Mouse (Mus musculus) neural tube, embryonic 14.5 days (tissue): ENCODE results near the gene Ipo8. TPM values are rescaled to one million over a fixed set of nuclear protein-coding genes. Genes with fewer than 3 reads are reported as not detected.

Experiments
- ATAC-seq: fragments of 200-750 bp; cut with Nextera tagmentation; 2 replicates; pipeline ENCODE4 v1.8.0; 2017; ENCODE audit warnings: low read depth, mild to moderate bottlenecking, moderate TSS enrichment, moderate library complexity
- H3K27ac ChIP-seq: fragments of 300-500 bp; sonication (generic); 2 replicates; pipeline ENCODE4 v1.5.1; 2014; ENCODE audit warnings: low read depth, mild to moderate bottlenecking, control low read depth, low read length, moderate library complexity, mixed read lengths
- H3K27me3 ChIP-seq: fragments of 300-500 bp; sonication (generic); 2 replicates; pipeline ENCODE4 v1.6.1; 2014; ENCODE audit warnings: low read length; ENCODE audit not compliant: control insufficient read depth, insufficient read depth
- H3K36me3 ChIP-seq: fragments of 300-500 bp; sonication (generic); 2 replicates; pipeline ENCODE4 v1.6.1; 2014; ENCODE audit warnings: low read length, mixed read lengths; ENCODE audit not compliant: control insufficient read depth, insufficient read depth
- H3K4me1 ChIP-seq: fragments of 300-500 bp; sonication (generic); 2 replicates; pipeline ENCODE4 v1.6.1; 2014; ENCODE audit warnings: low read length; ENCODE audit not compliant: control insufficient read depth, insufficient read depth
- H3K4me2 ChIP-seq: fragments of 300-500 bp; sonication (generic); 2 replicates; pipeline ENCODE4 v1.6.1; 2014; ENCODE audit warnings: mild to moderate bottlenecking, low read depth, low read length, control low read depth
- H3K4me3 ChIP-seq: fragments of 300-500 bp; sonication (generic); 2 replicates; pipeline ENCODE4 v1.5.1; 2014; ENCODE audit warnings: low read depth, low read length, control low read depth, mixed read lengths
- H3K9ac ChIP-seq: fragments of 300-500 bp; sonication (generic); replicated peaks from 2 replicates; pipeline ENCODE4 v1.6.1; 2014; ENCODE audit warnings: low read depth, mild to moderate bottlenecking, control low read depth, low read length, mixed read lengths
- H3K9me3 ChIP-seq: fragments of 300-500 bp; sonication (generic); 2 replicates; pipeline ENCODE4 v1.6.1; 2016; ENCODE audit warnings: low read length; ENCODE audit not compliant: control insufficient read depth
- WGBS: fragments of 180-500 bp; shearing (Covaris S2); extraction: QIAGEN DNeasy Blood & Tissue Kit; methylation state at CpG from one replicate; pipeline ENCODE4 v1.1.7; 2014; 5-methylcytosine and 5-hydroxymethylcytosine counted together
- polyA plus RNA-seq: library from polyadenylated mRNA; unstranded; fragments of >200 nt; fragmentation: Nextera tagmentation; extraction: Ambion mirVana; gene quantifications from 2 replicates; pipeline ENCODE4 v1.2.1, GENCODE M21; 2014

Ipo8 gene
- polyA plus RNA-seq: 17.2 and 21.2 TPM in 2 replicates

GRCm38 (mm10) chr6:148830748-148831727 is at the start of gene Ipo8:
Ipo8 (minus strand) TSS chr6:148831467.
- WGBS: under 1% methylated on average over 47 of the region's 47 CpGs

GRCm38 (mm10) chr6:148873911-148874310 is 42.6 kb upstream of the Ipo8 start:
- no peak overlapping the region for H3K4me3 ChIP-seq
- WGBS: 96% methylated on average over 1 of the region's 1 CpGs

More at GRCm38 (mm10) chr6:148830748-148831727, at the start of gene Ipo8:
- Histone ChIP-seq H3K4me3 (peak within 1 kb of the TSS; percentile 82), H3K4me2 (peak within 1 kb of the TSS; percentile 89), H3K27me3 (no peaks in the 10 kb centered on the region), H3K9me3 (no peaks in the 10 kb centered on the region), H3K27ac (no peak within 1 kb of the TSS), H3K9ac (peak within 1 kb of the TSS; percentile 70), H3K4me1 (peaks cover 10% of the 10 kb centered on the region; the same call in 1 of the 2 replicates), H3K36me3 (no peaks in the 10 kb centered on the region)
- ATAC-seq: peak; percentile 100

GRCm38 (mm10) chr6:148845629-148846028 is 14.4 kb upstream of the Ipo8 start:
- H3K9ac ChIP-seq: no peak overlapping the region
- H3K27ac ChIP-seq: no peak overlapping the region
- no peaks in the 10 kb centered on the region for H3K27me3 ChIP-seq
- H3K36me3 ChIP-seq: no peaks in the 10 kb centered on the region
- no peak for ATAC-seq
- no peak overlapping the region for H3K4me3 ChIP-seq
- no peaks in the 10 kb centered on the region for H3K4me1 ChIP-seq
- H3K9me3 ChIP-seq: no peaks in the 10 kb centered on the region
- H3K4me2 ChIP-seq: no peak overlapping the region

More at GRCm38 (mm10) chr6:148873911-148874310, 42.6 kb upstream of the Ipo8 start:
- no peaks in the 10 kb centered on the region for H3K9me3 ChIP-seq
- no peak for ATAC-seq
- no peak overlapping the region for H3K4me2 ChIP-seq
- H3K4me1 ChIP-seq: no peaks in the 10 kb centered on the region
- H3K36me3 ChIP-seq: peaks cover 4% of the 10 kb centered on the region; the same call in 1 of the 2 replicates
- no peaks in the 10 kb centered on the region for H3K27me3 ChIP-seq
- H3K27ac ChIP-seq: no peak overlapping the region
- H3K9ac ChIP-seq: no peak overlapping the region

GRCm38 (mm10) chr6:148841760-148842159 is 10.5 kb upstream of the Ipo8 start:
- H3K9me3 ChIP-seq: no peaks in the 10 kb centered on the region
- no peaks in the 10 kb centered on the region for H3K4me1 ChIP-seq
- no peaks in the 10 kb centered on the region for H3K27me3 ChIP-seq
- no peak overlapping the region for H3K9ac ChIP-seq
- H3K27ac ChIP-seq: no peak overlapping the region
- H3K4me3 ChIP-seq: no peak overlapping the region
- 95% methylated on average over 1 of the region's 1 CpGs for WGBS
- no peak for ATAC-seq
- no peak overlapping the region for H3K4me2 ChIP-seq
- no peaks in the 10 kb centered on the region for H3K36me3 ChIP-seq

- Histone ChIP-seq H3K4me1 (no peaks in the 10 kb centered on the region), H3K27me3 (no peaks in the 10 kb centered on the region), H3K27ac (no peak overlapping the region), H3K9me3 (no peaks in the 10 kb centered on the region), H3K4me2 (no peak overlapping the region), H3K9ac (no peak overlapping the region), H3K4me3 (no peak overlapping the region), H3K36me3 (no peaks in the 10 kb centered on the region)
- no peak for ATAC-seq
Observed at GRCm38 (mm10) chr6:148838460-148838859, 7.2 kb upstream of the Ipo8 start.

GRCm38 (mm10) chr6:148831728-148832121 is 458 bp upstream of the Ipo8 start:
- H3K9ac ChIP-seq: no peak overlapping the region
- no peak overlapping the region for H3K27ac ChIP-seq
- WGBS: 31% methylated on average over 3 of the region's 3 CpGs
- H3K4me1 ChIP-seq: peaks cover 10% of the 10 kb centered on the region; the same call in 1 of the 2 replicates
- no peaks in the 10 kb centered on the region for H3K9me3 ChIP-seq
- H3K27me3 ChIP-seq: no peaks in the 10 kb centered on the region
- ATAC-seq: no peak
- H3K4me3 ChIP-seq: peak overlapping the region; percentile 82
- H3K36me3 ChIP-seq: no peaks in the 10 kb centered on the region
- H3K4me2 ChIP-seq: peak overlapping the region; percentile 89

- no peaks in the 10 kb centered on the region for H3K9me3 ChIP-seq
- ATAC-seq: no peak
- H3K4me1 ChIP-seq: peaks cover 10% of the 10 kb centered on the region; the same call in 1 of the 2 replicates
- WGBS: 0% methylated on average over 3 of the region's 3 CpGs
- peak overlapping the region; percentile 82 for H3K4me3 ChIP-seq
- H3K4me2 ChIP-seq: peak overlapping the region; percentile 89
- no peaks in the 10 kb centered on the region for H3K27me3 ChIP-seq
- H3K9ac ChIP-seq: peak overlapping the region; percentile 70
- no peaks in the 10 kb centered on the region for H3K36me3 ChIP-seq
- no peak overlapping the region for H3K27ac ChIP-seq
Observed at GRCm38 (mm10) chr6:148830355-148830747, 916 bp downstream of the Ipo8 start.

GRCm38 (mm10) chr6:148826119-148826518 is 5.1 kb downstream of the Ipo8 start:
- Histone ChIP-seq H3K4me2 (no peak overlapping the region), H3K9me3 (no peaks in the 10 kb centered on the region), H3K36me3 (0 out of 2 replicates have a peak, but pooled peaks cover 3% of the 10 kb centered on the region), H3K27ac (no peak overlapping the region), H3K4me3 (no peak overlapping the region), H3K27me3 (no peaks in the 10 kb centered on the region), H3K9ac (no peak overlapping the region), H3K4me1 (peaks cover 10% of the 10 kb centered on the region; the same call in 1 of the 2 replicates)
- ATAC-seq: no peak
- 84% methylated on average over 3 of the region's 4 CpGs for WGBS
